Mouse (Mus musculus) stomach, embryonic 16.5 days (tissue): ENCODE measurements around the gene Adm2. TPM values are rescaled to one million over a fixed set of nuclear protein-coding genes. Genes with fewer than 3 reads are reported as not detected.

Source experiments
- ATAC-seq: fragments of 200-750 bp; cut with Nextera tagmentation; 2 replicates; pipeline ENCODE4 v1.8.0; 2017; ENCODE audit warnings: moderate number of reproducible peaks, moderate TSS enrichment; ENCODE audit not compliant: insufficient read depth, low FRiP score
- H3K27ac ChIP-seq: fragments of 300-500 bp; sonication (generic); 2 replicates; pipeline ENCODE4 v1.5.1; 2014; ENCODE audit warnings: low read length
- H3K27me3 ChIP-seq: fragments of 300-500 bp; sonication (generic); 2 replicates; pipeline ENCODE4 v1.6.1; 2014; ENCODE audit warnings: low read length, control low read depth, mixed read lengths; ENCODE audit not compliant: control insufficient read depth, insufficient read depth
- H3K36me3 ChIP-seq: fragments of 300-500 bp; sonication (generic); 2 replicates; pipeline ENCODE4 v1.6.1; 2014; ENCODE audit warnings: low read length; ENCODE audit not compliant: control insufficient read depth, insufficient read depth
- H3K4me1 ChIP-seq: fragments of 300-500 bp; sonication (generic); 2 replicates; pipeline ENCODE4 v1.6.1; 2014; ENCODE audit warnings: low read length, control low read depth, mixed read lengths; ENCODE audit not compliant: control insufficient read depth, insufficient read depth
- H3K4me2 ChIP-seq: fragments of 300-500 bp; sonication (generic); 2 replicates; pipeline ENCODE4 v1.6.1; 2014; ENCODE audit warnings: low read depth, low read length, mixed read lengths
- H3K4me3 ChIP-seq: fragments of 300-500 bp; sonication (generic); replicated peaks from 2 replicates; pipeline ENCODE4 v1.5.1; 2014; ENCODE audit warnings: mild to moderate bottlenecking, low read length
- H3K9ac ChIP-seq: fragments of 300-500 bp; sonication (generic); 2 replicates; pipeline ENCODE4 v1.6.1; 2014; ENCODE audit warnings: low read length
- H3K9me3 ChIP-seq: fragments of 300-500 bp; sonication (generic); replicated peaks from 2 replicates; pipeline ENCODE4 v1.6.1; 2016; ENCODE audit warnings: low read length, control low read depth; ENCODE audit not compliant: control insufficient read depth
- WGBS: fragments of 180-500 bp; shearing (Covaris S2); extraction: QIAGEN DNeasy Blood & Tissue Kit; methylation state at CpG from one replicate; pipeline ENCODE4 v1.1.7; 2014; 5-methylcytosine and 5-hydroxymethylcytosine counted together
- microRNA-seq: library from miRNA; unstranded; fragments of <30 nt; microRNA quantifications from one replicate; pipeline ENCODE4, GENCODE M21; 2016
- polyA plus RNA-seq: library from polyadenylated mRNA; unstranded; fragments of >200 nt; fragmentation: Nextera tagmentation; extraction: Ambion mirVana; gene quantifications from 2 replicates; pipeline ENCODE4 v1.2.1, GENCODE M21; 2015

Gene Adm2
- polyA plus RNA-seq, 1 experiment from 2014 or later = 0.71 TPM

GRCm38 (mm10) chr15:89373762-89374248, 51.3 kb downstream of the Adm2 start, which contains the start of gene Sco2:
Gene Sco2 (minus strand): TSS chr15:89373846.
- ATAC-seq = peak; percentile 87
- WGBS = under 1% methylated on average over 42 of the region's 42 CpGs

More at GRCm38 (mm10) chr15:89373762-89374248, 51.3 kb downstream of the Adm2 start, which contains the start of gene Sco2:
- Histone ChIP-seq H3K27me3 (peaks cover 28% of the 10 kb centered on the region), H3K36me3 (peaks cover 26% of the 10 kb centered on the region), H3K4me1 (peaks cover 14% of the 10 kb centered on the region), H3K4me2 (peak within 1 kb of the TSS; percentile 87), H3K4me3 (peak within 1 kb of the TSS; percentile 72), H3K9ac (peak within 1 kb of the TSS; percentile 90), H3K27ac (peak within 1 kb of the TSS; percentile 96), H3K9me3 (no peaks in the 10 kb centered on the region)

Small RNA genes lying within 50 kb of the gene (microRNA-seq; reads per million reads assigned to microRNA genes)
- gene Mir6959 = not detected

Other genes starting within 250 kb of the Adm2 start
- gene Trabd, start 247.6 kb upstream of the Adm2 start, polyA plus RNA-seq = 59.9 and 70.2 TPM in 2 replicates
- gene Selenoo, start 233.6 kb upstream of the Adm2 start, polyA plus RNA-seq = 13.4 and 15.0 TPM in 2 replicates
- 13.2 and 13.5 TPM in 2 replicates for gene Tubgcp6, start 199.6 kb upstream of the Adm2 start, polyA plus RNA-seq
- 23.7 and 26.0 TPM in 2 replicates for gene Hdac10, start 194.0 kb upstream of the Adm2 start, polyA plus RNA-seq
- gene Mapk12, start 182.0 kb upstream of the Adm2 start, polyA plus RNA-seq = 3.6 and 6.0 TPM in 2 replicates
- 5.1 and 6.0 TPM in 2 replicates for gene Mapk11, start 173.1 kb upstream of the Adm2 start, polyA plus RNA-seq
- 153 and 178 TPM in 2 replicates for gene Plxnb2, start 141.9 kb upstream of the Adm2 start, polyA plus RNA-seq
- 13.4 and 15.0 TPM in 2 replicates for gene Dennd6b, start 126.2 kb upstream of the Adm2 start, polyA plus RNA-seq
- 20.2 and 24.4 TPM in 2 replicates for gene Ppp6r2, start 111.2 kb upstream of the Adm2 start, polyA plus RNA-seq
- gene Sbf1, start 7.4 kb upstream of the Adm2 start, polyA plus RNA-seq = 47.6 and 49.5 TPM in 2 replicates
- gene Miox, start 11.7 kb downstream of the Adm2 start, polyA plus RNA-seq = 0.54 and 0.66 TPM in 2 replicates
- gene Lmf2, start 32.9 kb downstream of the Adm2 start, polyA plus RNA-seq = 66.9 and 79.1 TPM in 2 replicates
- gene Ncaph2, start 33.0 kb downstream of the Adm2 start, polyA plus RNA-seq = 150 and 166 TPM in 2 replicates
- 6.0 and 6.1 TPM in 2 replicates for gene Sco2, start 51.1 kb downstream of the Adm2 start, polyA plus RNA-seq
- gene Tymp, start 54.3 kb downstream of the Adm2 start, polyA plus RNA-seq = 1.3 and 1.4 TPM in 2 replicates
- gene Odf3b, start 56.6 kb downstream of the Adm2 start, polyA plus RNA-seq = 0.54 and 0.94 TPM in 2 replicates
- 0.04 TPM in 1 of 2 replicates, not detected in the other for gene Klhdc7b, start 62.2 kb downstream of the Adm2 start, polyA plus RNA-seq
- not detected in 2 replicates for gene Syce3, start 87.8 kb downstream of the Adm2 start, polyA plus RNA-seq
- gene Cpt1b, start 103.1 kb downstream of the Adm2 start, polyA plus RNA-seq = 0.52 and 4.8 TPM in 2 replicates
- gene C730034F03Rik, start 106.9 kb downstream of the Adm2 start, polyA plus RNA-seq = 2.8 and 3.5 TPM in 2 replicates
- not detected in 2 replicates for gene Gm44502, start 107.0 kb downstream of the Adm2 start, polyA plus RNA-seq
- 42.2 and 49.2 TPM in 2 replicates for gene Chkb, start 107.2 kb downstream of the Adm2 start, polyA plus RNA-seq
- gene Mapk8ip2, start 131.2 kb downstream of the Adm2 start, polyA plus RNA-seq = 3.7 and 3.9 TPM in 2 replicates
- 19.5 and 19.9 TPM in 2 replicates for gene Arsa, start 154.7 kb downstream of the Adm2 start, polyA plus RNA-seq
- 1.1 and 1.8 TPM in 2 replicates for gene Shank3, start 176.9 kb downstream of the Adm2 start, polyA plus RNA-seq
- not detected in 2 replicates for gene Acr, start 245.6 kb downstream of the Adm2 start, polyA plus RNA-seq